Mouse (Mus musculus) heart, adult 2 months (tissue): ENCODE data around the gene Fyb.

Experiments
- CTCF ChIP-seq: fragments of 200-600 bp; IDR thresholded peaks from 2 replicates; pipeline ENCODE4 v1.8.1; 2022; ENCODE audit warnings: antibody characterized with exemption, mild to moderate bottlenecking, moderate library complexity
- EP300 ChIP-seq: fragments of 200-500 bp; IDR thresholded peaks from 2 replicates; pipeline ENCODE4 v1.6.1; 2011; ENCODE audit warnings: low read depth, low read length, control low read depth; ENCODE audit not compliant: insufficient read depth
- POLR2A ChIP-seq: fragments of 200-500 bp; IDR thresholded peaks from 2 replicates; pipeline ENCODE4 v1.6.1; 2011; ENCODE audit warnings: mild to moderate bottlenecking, low read depth, low read length, control low read depth; ENCODE audit not compliant: insufficient read depth

DNA sequence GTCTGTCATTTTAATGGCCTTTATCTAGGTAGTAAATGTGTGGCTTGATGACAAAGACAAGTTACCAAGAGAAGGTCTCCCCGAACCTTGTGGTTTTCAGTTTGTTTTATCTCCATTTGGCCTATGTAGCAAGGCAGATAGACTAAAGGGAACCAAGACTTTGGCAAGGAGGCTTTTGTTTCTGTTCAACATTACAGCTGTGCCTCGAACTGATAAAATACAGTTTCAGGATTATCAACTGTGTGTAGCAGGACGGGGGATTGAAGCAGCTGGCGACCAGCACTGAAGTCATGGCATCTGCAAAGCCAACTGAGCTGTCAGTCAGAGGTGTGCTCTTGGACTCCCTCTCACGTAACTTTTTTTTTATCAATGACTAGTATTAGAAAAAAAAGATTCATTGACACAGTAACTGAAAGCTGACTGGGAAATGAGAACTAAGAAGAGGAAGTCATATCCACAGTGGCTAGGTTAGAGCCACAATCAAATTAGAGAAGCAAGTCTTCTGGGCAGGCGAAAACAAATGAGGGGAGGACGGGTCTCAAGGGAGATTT, 182.8 kb downstream of the Fyb start:
- TF ChIP-seq CTCF: no peak
- TF ChIP-seq POLR2A: no peak
- TF ChIP-seq EP300: no peak
